Mouse (Mus musculus): ENCODE results near the gene Spsb4.

DNA sequence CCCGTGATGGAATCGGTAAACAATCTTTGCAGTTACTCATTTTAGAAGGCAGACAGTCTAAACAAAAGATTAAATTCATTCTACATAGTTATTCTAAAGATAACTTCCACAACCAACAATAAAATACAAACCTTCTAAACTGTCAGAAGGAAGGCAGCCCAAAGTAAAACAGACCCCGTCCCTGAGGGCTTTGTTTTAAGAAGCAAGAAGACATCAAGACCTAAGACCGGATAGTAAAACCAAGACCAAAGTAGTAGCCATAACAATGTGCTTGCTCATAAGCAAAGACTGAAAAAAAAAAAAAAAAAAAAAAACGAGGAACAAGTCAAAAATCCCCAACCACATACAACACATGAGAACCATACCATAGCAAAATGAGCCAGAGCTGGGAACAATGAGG lies 15.5 kb downstream of the Spsb4 start:
- TF ChIP-seq POLR2AphosphoS2 (IDR thresholded peaks at IDR 0.05; ENCODE audit: insufficient read length, low read depth) = no peak
- TF ChIP-seq POLR2A (IDR thresholded peaks at IDR 0.05; ENCODE audit: insufficient read length, low read depth) = no peak
- no peak for TF ChIP-seq MAX (IDR thresholded peaks at IDR 0.05; ENCODE audit: low read depth)
